In the genomic region with DNA sequence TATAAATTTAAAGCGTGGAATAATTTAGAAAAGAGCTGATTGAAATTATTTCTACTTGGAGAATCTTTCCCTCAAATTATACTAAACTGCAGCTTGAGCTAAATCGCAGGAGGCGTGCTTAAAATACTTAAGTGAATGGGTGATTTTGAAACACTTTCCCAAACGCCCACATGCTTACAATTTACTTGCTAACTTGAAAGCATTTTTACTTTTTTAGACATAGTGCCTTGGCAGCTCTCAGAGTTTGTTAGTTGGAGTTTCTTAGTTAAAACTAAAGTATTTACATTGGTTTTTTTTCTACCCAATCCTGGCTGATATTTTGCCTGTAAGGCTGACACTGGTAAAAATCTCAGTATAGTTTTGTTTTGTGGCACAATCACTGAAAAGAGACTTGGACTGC, we compare ENCODE assay signal across 26 mouse cellular contexts.
DNase-seq lines count a peak whose midpoint lies in the region; ATAC-seq and TF ChIP-seq lines count a peak whose summit lies in the region.
"Had no signal": no experiment of that assay in that cellular context is flagged by ENCODE, and none has a peak within 500 bp of the region (broad histone marks: within the 10 kb centered on the region; RNA-seq: fewer than 3 reads in every experiment).

No protein-coding gene starts in this region.

- H3K27me3 ChIP-seq in embryonic facial prominence, embryonic 14.5 days (replicated peaks; ENCODE audit: control insufficient read depth, insufficient read depth, low read length), result no peaks in the 10 kb centered on the region
- no peaks in the 10 kb centered on the region for H3K27me3 ChIP-seq in embryonic facial prominence, embryonic 10.5 days (replicated peaks; ENCODE audit: low read depth, poor library complexity, severe bottlenecking)
- H3K27me3 ChIP-seq in lung, embryonic 14.5 days (ENCODE audit: insufficient read depth, low read length), result no peaks in the 10 kb centered on the region
- H3K27me3 ChIP-seq: embryonic facial prominence, embryonic 15.5 days; forebrain, embryonic 15.5 days; heart, embryonic 15.5 days; hindbrain, embryonic 13.5 days had no signal

- no peaks in the 10 kb centered on the region for H3K9me3 ChIP-seq in embryonic facial prominence, embryonic 14.5 days (ENCODE audit: control insufficient read depth, low read length)
- no peaks in the 10 kb centered on the region for H3K9me3 ChIP-seq in embryonic facial prominence, embryonic 10.5 days
- H3K9me3 ChIP-seq in lung, embryonic 14.5 days (ENCODE audit: low read depth, low read length), result no peaks in the 10 kb centered on the region
- H3K9me3 ChIP-seq: embryonic facial prominence, embryonic 15.5 days; forebrain, embryonic 10.5 days; forebrain, embryonic 15.5 days; G1E; heart, embryonic 15.5 days; hindbrain, embryonic 13.5 days had no signal

- no peaks in the 10 kb centered on the region for H3K36me3 ChIP-seq in embryonic facial prominence, embryonic 14.5 days (ENCODE audit: control insufficient read depth, insufficient read depth, low read length)
- H3K36me3 ChIP-seq in embryonic facial prominence, embryonic 10.5 days (replicated peaks), result no peaks in the 10 kb centered on the region
- H3K36me3 ChIP-seq in lung, embryonic 14.5 days (ENCODE audit: insufficient read depth), result no peaks in the 10 kb centered on the region
- H3K36me3 ChIP-seq: embryonic facial prominence, embryonic 15.5 days; forebrain, embryonic 10.5 days; forebrain, embryonic 15.5 days; G1E; heart, embryonic 15.5 days; hindbrain, embryonic 13.5 days had no signal

- ATAC-seq in embryonic facial prominence, embryonic 14.5 days (ENCODE audit: low read depth), result no peak
- ATAC-seq in lung, embryonic 14.5 days (ENCODE audit: insufficient read depth), result no peak
- ATAC-seq: CD4-positive, CD25-positive, alpha-beta regulatory T cell, adult 4 months; forebrain, embryonic 15.5 days; hindbrain, postnatal 0 days had no signal

- TF ChIP-seq POLR2A in lung, adult 2 months (IDR thresholded peaks at IDR 0.05; ENCODE audit: borderline replicate concordance, extremely low read depth, low read depth, low read length), result no peak

- TF ChIP-seq CTCF in lung, embryonic 14.5 days (IDR thresholded peaks at IDR 0.05; ENCODE audit: low read depth), result no peak
- no peak for TF ChIP-seq CTCF in lung, adult 2 months (IDR thresholded peaks at IDR 0.05; ENCODE audit: insufficient read depth, low read length)

- H3K4me1 ChIP-seq in embryonic facial prominence, embryonic 14.5 days (ENCODE audit: control insufficient read depth, insufficient read depth, low read length), result no peaks in the 10 kb centered on the region
- H3K4me1 ChIP-seq in embryonic facial prominence, embryonic 10.5 days, result no peaks in the 10 kb centered on the region
- H3K4me1 ChIP-seq in lung, embryonic 14.5 days (ENCODE audit: insufficient read depth), result no peaks in the 10 kb centered on the region
- no peaks in the 10 kb centered on the region for H3K4me1 ChIP-seq in lung, adult 2 months (ENCODE audit: control insufficient read depth, insufficient read depth, low read length)
- H3K4me1 ChIP-seq: embryonic facial prominence, embryonic 15.5 days; forebrain, embryonic 10.5 days; forebrain, embryonic 15.5 days; heart, embryonic 15.5 days; hindbrain, embryonic 13.5 days had no signal

- no peak overlapping the region for H3K4me3 ChIP-seq in embryonic facial prominence, embryonic 14.5 days (ENCODE audit: low read depth, low read length)
- no peak overlapping the region for H3K4me3 ChIP-seq in embryonic facial prominence, embryonic 10.5 days
- no peak overlapping the region for H3K4me3 ChIP-seq in lung, embryonic 14.5 days (ENCODE audit: low read depth, low read length)
- no peak overlapping the region for H3K4me3 ChIP-seq in lung, adult 2 months (replicated peaks; ENCODE audit: extremely low read depth, low read depth, low read length)
- H3K4me3 ChIP-seq: embryonic facial prominence, embryonic 15.5 days; erythroblast, embryonic 14.5 days; forebrain, embryonic 10.5 days; forebrain, embryonic 15.5 days; heart, adult 2 months; heart, embryonic 15.5 days; hindbrain, embryonic 13.5 days had no signal

- H3K4me2 ChIP-seq in embryonic facial prominence, embryonic 14.5 days (ENCODE audit: low read depth, low read length), result no peak overlapping the region
- H3K4me2 ChIP-seq in lung, embryonic 14.5 days, result no peak overlapping the region
- H3K4me2 ChIP-seq: embryonic facial prominence, embryonic 15.5 days; forebrain, embryonic 15.5 days; heart, embryonic 11.5 days; heart, embryonic 15.5 days; hindbrain, embryonic 13.5 days had no signal

- 48% methylated on average over 4 of the region's 4 CpGs for WGBS in embryonic facial prominence, embryonic 14.5 days
- WGBS in embryonic facial prominence, embryonic 10.5 days, result 76% methylated on average over 4 of the region's 4 CpGs
- WGBS in lung, embryonic 14.5 days, result 66% methylated on average over 4 of the region's 4 CpGs
- 58% methylated on average over 4 of the region's 4 CpGs for WGBS in lung, adult 2 months

- no peak overlapping the region for H3K9ac ChIP-seq in embryonic facial prominence, embryonic 14.5 days (ENCODE audit: low read depth, low read length)
- H3K9ac ChIP-seq in lung, embryonic 14.5 days, result no peak overlapping the region
- H3K9ac ChIP-seq: embryonic facial prominence, embryonic 15.5 days; forebrain, embryonic 15.5 days; heart, embryonic 15.5 days; hindbrain, embryonic 13.5 days had no signal

- H3K27ac ChIP-seq in embryonic facial prominence, embryonic 14.5 days (replicated peaks; ENCODE audit: low read depth, low read length), result no peak overlapping the region
- H3K27ac ChIP-seq in embryonic facial prominence, embryonic 10.5 days (replicated peaks), result no peak overlapping the region
- H3K27ac ChIP-seq in lung, embryonic 14.5 days (ENCODE audit: low read depth), result no peak overlapping the region
- H3K27ac ChIP-seq: embryonic facial prominence, embryonic 15.5 days; forebrain, embryonic 10.5 days; forebrain, embryonic 15.5 days; heart, adult 2 months; heart, embryonic 15.5 days; hindbrain, embryonic 13.5 days; hindbrain, postnatal 0 days had no signal

- DNase-seq in embryonic facial prominence, embryonic 14.5 days (ENCODE audit: low spot score), result peak; percentile 32
- no peak for DNase-seq in embryonic facial prominence, embryonic 10.5 days (ENCODE audit: low spot score)
- DNase-seq in layer of hippocampus, adult 11-12 months (ENCODE audit: low spot score), result peak; percentile 3
- no peak for DNase-seq in layer of hippocampus, postnatal 10 days (ENCODE audit: low spot score in 2 of 2)
- peak; percentile 6 for DNase-seq in lung, embryonic 14.5 days
- no peak for DNase-seq in lung, adult 2 months
- DNase-seq in cerebellum, postnatal 14 days, result no peak
- DNase-seq: adrenal gland, adult 8-10 months; adrenal gland, postnatal 36 days; B cell, adult 2 months; cerebellum, adult 11-12 months; cerebellum, adult 9-10 months; cerebellum, postnatal 36 days; gastrocnemius, postnatal 14 days; heart, adult 2 months; heart, postnatal 14 days had no signal

Comparison
In these comparisons a context has a peak if more than half of its experiments do, and no peak if none do; other contexts are left out.
1. DNase-seq: peak in embryonic facial prominence, embryonic 14.5 days (single experiment), layer of hippocampus, adult 11-12 months (single experiment) and lung, embryonic 14.5 days (single experiment); none in embryonic facial prominence, embryonic 10.5 days (single experiment), layer of hippocampus, postnatal 10 days (0 of 2), lung, adult 2 months (single experiment) and cerebellum, postnatal 14 days (0 of 2).